Mouse (Mus musculus) spleen, adult 2 months (tissue): ENCODE data around the gene Atrip. TPM values are rescaled to one million over a fixed set of nuclear protein-coding genes. Genes with fewer than 3 reads are reported as not detected.
A peak's percentile ranks its signal among the peaks of the same experiment; 100 is the strongest.

Experiments used
- DNase-seq, 2 experiments: peaks; one replicate each; pipeline versions ENCODE4 v3.0.0 to v3.0.0-alpha.2; 2012 to 2021; ENCODE audit warnings: low spot score in 2 of 2, low read depth in 1 of 2
- H3K27ac ChIP-seq: fragments of 200-500 bp; 2 replicates; pipeline ENCODE4 v1.5.1; 2012; ENCODE audit warnings: low read length, inconsistent platforms; ENCODE audit not compliant: insufficient read depth
- H3K27me3 ChIP-seq: fragments of 200-500 bp; 2 replicates; pipeline ENCODE4 v1.6.1; 2012; ENCODE audit warnings: mild to moderate bottlenecking, moderate library complexity, low read length, inconsistent platforms; ENCODE audit not compliant: control insufficient read depth, insufficient read depth
- H3K36me3 ChIP-seq: fragments of 200-500 bp; 2 replicates; pipeline ENCODE4 v1.6.1; 2012; ENCODE audit warnings: mild to moderate bottlenecking, low read length, inconsistent platforms; ENCODE audit not compliant: control insufficient read depth, insufficient read depth
- H3K4me1 ChIP-seq: fragments of 200-500 bp; 2 replicates; pipeline ENCODE4 v1.6.1; 2011; ENCODE audit warnings: inconsistent platforms; ENCODE audit not compliant: control insufficient read depth, insufficient read depth, insufficient read length
- H3K4me3 ChIP-seq: fragments of 200-500 bp; 2 replicates; pipeline ENCODE4 v1.5.1; 2011; ENCODE audit warnings: mild to moderate bottlenecking, inconsistent platforms; ENCODE audit not compliant: insufficient read depth, insufficient read length; ENCODE audit errors: extremely low read depth
- CTCF ChIP-seq: fragments of 200-500 bp; IDR thresholded peaks from 2 replicates; pipeline ENCODE4 v1.5.1; 2011; ENCODE audit warnings: mild to moderate bottlenecking, inconsistent platforms; ENCODE audit not compliant: insufficient read depth, insufficient read length, insufficient replicate concordance; ENCODE audit errors: extremely low read depth
- POLR2A ChIP-seq: fragments of 200-500 bp; IDR thresholded peaks from 2 replicates; pipeline ENCODE4 v1.6.1; 2011; ENCODE audit warnings: low read depth, low read length, inconsistent platforms
- WGBS: fragments of 180-500 bp; shearing (Covaris S2); methylation state at CpG from one replicate; pipeline ENCODE4 v1.1.7; 2018; 5-methylcytosine and 5-hydroxymethylcytosine counted together
- polyA plus RNA-seq: library from polyadenylated mRNA; depleted of rRNA; stranded (reverse); fragments of >200 nt; gene quantifications from 2 replicates; pipeline ENCODE4 v1.2.3, GENCODE M21; 2012

Atrip gene
- polyA plus RNA-seq, 1 experiment = 16.2 TPM

- H3K27me3 ChIP-seq = no peaks in the 10 kb centered on the region
- peaks cover 29% of the 10 kb centered on the region; the same call in 1 of the 2 replicates for H3K4me1 ChIP-seq
- no peak for TF ChIP-seq CTCF
- no peak for TF ChIP-seq POLR2A
- peaks cover 36% of the 10 kb centered on the region for H3K36me3 ChIP-seq
- H3K4me3 ChIP-seq = no peak overlapping the region
- 91% methylated on average over 16 of the region's 16 CpGs for WGBS
- H3K27ac ChIP-seq = peak overlapping the region; percentile 63
- DNase-seq = peak in 1 of 2 experiments; percentile 26
These were observed 13.6 kb downstream of the Atrip start for GRCm38 (mm10) chr9:109060184-109060897.

- TF ChIP-seq POLR2A (peak; percentile 99), CTCF (peak; percentile 98)
- DNase-seq = peak; percentile 85 to 91
- peak within 1 kb of the TSS; percentile 55 for H3K4me3 ChIP-seq
- H3K4me1 ChIP-seq = peaks cover 29% of the 10 kb centered on the region; the same call in 1 of the 2 replicates
- H3K27ac ChIP-seq = peak within 1 kb of the TSS; percentile 86
- peaks cover 34% of the 10 kb centered on the region for H3K36me3 ChIP-seq
- WGBS = 1% methylated on average over 15 of the region's 15 CpGs
- no peaks in the 10 kb centered on the region for H3K27me3 ChIP-seq
These were observed 14.6 kb downstream of the Atrip start, which contains the start of gene Trex1 for GRCm38 (mm10) chr9:109059136-109059903. Gene Trex1 (minus strand): TSS chr9:109059734.

GRCm38 (mm10) chr9:109058006-109058765 is 15.7 kb downstream of the Atrip start:
- peaks cover 38% of the 10 kb centered on the region for H3K36me3 ChIP-seq
- WGBS = 61% methylated on average over 19 of the region's 19 CpGs
- no peaks in the 10 kb centered on the region for H3K27me3 ChIP-seq
- peaks cover 29% of the 10 kb centered on the region; the same call in 1 of the 2 replicates for H3K4me1 ChIP-seq
- TF ChIP-seq CTCF (no peak), POLR2A (no peak)
- peak in 1 of 2 experiments; percentile 30 for DNase-seq
- H3K4me3 ChIP-seq = peak overlapping the region; percentile 55
- peak overlapping the region; percentile 86 for H3K27ac ChIP-seq

- H3K4me1 ChIP-seq = peaks cover 29% of the 10 kb centered on the region; the same call in 1 of the 2 replicates
These were observed 16.4 kb downstream of the Atrip start for GRCm38 (mm10) chr9:109057543-109057942.

GRCm38 (mm10) chr9:109056916-109057315 is 17.0 kb downstream of the Atrip start:
- peaks cover 29% of the 10 kb centered on the region; the same call in 1 of the 2 replicates for H3K4me1 ChIP-seq
- peak overlapping the region; percentile 55 for H3K4me3 ChIP-seq
- no peak for TF ChIP-seq POLR2A
- no peak for TF ChIP-seq CTCF
- peaks cover 41% of the 10 kb centered on the region for H3K36me3 ChIP-seq
- no peak for DNase-seq
- peak overlapping the region; percentile 99 for H3K27ac ChIP-seq
- H3K27me3 ChIP-seq = no peaks in the 10 kb centered on the region
- WGBS = 57% methylated on average over 4 of the region's 4 CpGs

More at GRCm38 (mm10) chr9:109057543-109057942, 16.4 kb downstream of the Atrip start:
- no peaks in the 10 kb centered on the region for H3K27me3 ChIP-seq
- peak overlapping the region; percentile 99 for H3K27ac ChIP-seq
- TF ChIP-seq CTCF (no peak), POLR2A (no peak)
- WGBS = 32% methylated on average over 5 of the region's 5 CpGs
- peak overlapping the region; percentile 55 for H3K4me3 ChIP-seq
- H3K36me3 ChIP-seq = peaks cover 41% of the 10 kb centered on the region
- DNase-seq = peak in 1 of 2 experiments; percentile 18

GRCm38 (mm10) chr9:109056081-109056690 is 17.7 kb downstream of the Atrip start:
- H3K4me1 ChIP-seq = peaks cover 29% of the 10 kb centered on the region; the same call in 1 of the 2 replicates
- H3K27ac ChIP-seq = peak overlapping the region; percentile 99
- no peaks in the 10 kb centered on the region for H3K27me3 ChIP-seq
- H3K36me3 ChIP-seq = peaks cover 41% of the 10 kb centered on the region
- WGBS = 78% methylated on average over 17 of the region's 17 CpGs
- peak overlapping the region; percentile 64; the same call in 1 of the 2 replicates for H3K4me3 ChIP-seq
- no peak for DNase-seq
- TF ChIP-seq CTCF (no peak), POLR2A (no peak)
